Mouse (Mus musculus) testis, adult 2 months (tissue): Measurements from ENCODE around the gene Slc9a3r1. TPM values are rescaled to one million over a fixed set of nuclear protein-coding genes. Genes with fewer than 3 reads are reported as not detected.

Source experiments
- H3K27ac ChIP-seq: fragments of 200-500 bp; 2 replicates; pipeline ENCODE4 v1.5.1; 2012; ENCODE audit warnings: low read depth, low read length; ENCODE audit not compliant: control insufficient read depth, insufficient read depth
- H3K27me3 ChIP-seq: fragments of 200-500 bp; 2 replicates; pipeline ENCODE4 v1.6.1; 2012; ENCODE audit warnings: mild to moderate bottlenecking, low read length, moderate library complexity; ENCODE audit not compliant: control insufficient read depth, insufficient read depth
- H3K36me3 ChIP-seq: fragments of 200-500 bp; 2 replicates; pipeline ENCODE4 v1.6.1; 2012; ENCODE audit warnings: mild to moderate bottlenecking, low read length; ENCODE audit not compliant: control insufficient read depth, insufficient read depth
- H3K4me1 ChIP-seq: fragments of 200-500 bp; 2 replicates; pipeline ENCODE4 v1.6.1; 2012; ENCODE audit warnings: low read length; ENCODE audit not compliant: control insufficient read depth, insufficient read depth
- H3K4me3 ChIP-seq: fragments of 200-500 bp; 2 replicates; pipeline ENCODE4 v1.5.1; 2012; ENCODE audit warnings: low read depth, mild to moderate bottlenecking, low read length, moderate library complexity, mixed read lengths; ENCODE audit not compliant: control insufficient read depth
- CTCF ChIP-seq: fragments of 200-500 bp; IDR thresholded peaks from 2 replicates; pipeline ENCODE4 v1.5.1; 2012; ENCODE audit warnings: low read depth, mild to moderate bottlenecking, inconsistent platforms, low read length, moderate library complexity; ENCODE audit not compliant: control insufficient read depth, insufficient read depth, insufficient replicate concordance
- POLR2A ChIP-seq: fragments of 200-500 bp; IDR thresholded peaks from 2 replicates; pipeline ENCODE4 v1.6.1; 2012; ENCODE audit warnings: low read depth, mild to moderate bottlenecking, inconsistent platforms, low read length, moderate library complexity; ENCODE audit not compliant: control insufficient read depth
- polyA plus RNA-seq: library from polyadenylated mRNA; depleted of rRNA; stranded (reverse); fragments of >200 nt; gene quantifications from 2 replicates; pipeline ENCODE4 v1.2.3, GENCODE M21; 2012

Gene Slc9a3r1
- polyA plus RNA-seq, 1 experiment, result 21.2 TPM

GRCm38 (mm10) chr11:115173549-115174339 is 10.6 kb downstream of the Slc9a3r1 start:
- Histone ChIP-seq H3K27ac (no peak overlapping the region), H3K27me3 (no peaks in the 10 kb centered on the region), H3K4me1 (peaks cover 4% of the 10 kb centered on the region; the same call in 1 of the 2 replicates), H3K4me3 (no peak overlapping the region), H3K36me3 (no peaks in the 10 kb centered on the region)
- no peak for TF ChIP-seq CTCF
- no peak for TF ChIP-seq POLR2A

GRCm38 (mm10) chr11:115176399-115177190 is 13.5 kb downstream of the Slc9a3r1 start:
- Histone ChIP-seq H3K4me3 (no peak overlapping the region), H3K27me3 (no peaks in the 10 kb centered on the region), H3K36me3 (no peaks in the 10 kb centered on the region), H3K4me1 (peaks cover 4% of the 10 kb centered on the region; the same call in 1 of the 2 replicates), H3K27ac (no peak overlapping the region)
- no peak for TF ChIP-seq CTCF
- no peak for TF ChIP-seq POLR2A

GRCm38 (mm10) chr11:115177559-115178195 is 14.5 kb downstream of the Slc9a3r1 start:
- Histone ChIP-seq H3K27ac (no peak overlapping the region), H3K4me1 (peaks cover 4% of the 10 kb centered on the region; the same call in 1 of the 2 replicates), H3K4me3 (no peak overlapping the region), H3K36me3 (no peaks in the 10 kb centered on the region), H3K27me3 (no peaks in the 10 kb centered on the region)
- TF ChIP-seq POLR2A, result no peak
- no peak for TF ChIP-seq CTCF

GRCm38 (mm10) chr11:115178766-115179165 is 15.6 kb downstream of the Slc9a3r1 start:
- H3K36me3 ChIP-seq, result no peaks in the 10 kb centered on the region; the same call in none of the 2 replicates
- no peaks in the 10 kb centered on the region for H3K27me3 ChIP-seq
- peaks cover 2% of the 10 kb centered on the region; the same call in 1 of the 2 replicates for H3K4me1 ChIP-seq
- no peak for TF ChIP-seq CTCF
- no peak for TF ChIP-seq POLR2A
- H3K27ac ChIP-seq, result no peak overlapping the region
- H3K4me3 ChIP-seq, result no peak overlapping the region

- Histone ChIP-seq H3K4me3 (no peak overlapping the region), H3K4me1 (peaks cover 2% of the 10 kb centered on the region; the same call in 1 of the 2 replicates), H3K36me3 (no peaks in the 10 kb centered on the region; the same call in none of the 2 replicates), H3K27me3 (no peaks in the 10 kb centered on the region), H3K27ac (no peak overlapping the region)
- TF ChIP-seq POLR2A, result no peak
- TF ChIP-seq CTCF, result no peak
These were observed 16.1 kb downstream of the Slc9a3r1 start for GRCm38 (mm10) chr11:115179191-115179590.

- Histone ChIP-seq H3K4me1 (peaks cover 2% of the 10 kb centered on the region; the same call in 1 of the 2 replicates), H3K27ac (no peak overlapping the region)
These were observed 16.7 kb downstream of the Slc9a3r1 start for GRCm38 (mm10) chr11:115179881-115180280.

More at GRCm38 (mm10) chr11:115179881-115180280, 16.7 kb downstream of the Slc9a3r1 start:
- no peaks in the 10 kb centered on the region; the same call in none of the 2 replicates for H3K36me3 ChIP-seq
- no peaks in the 10 kb centered on the region for H3K27me3 ChIP-seq
- no peak for TF ChIP-seq POLR2A
- no peak for TF ChIP-seq CTCF
- no peak overlapping the region for H3K4me3 ChIP-seq
